Mouse (Mus musculus) Patski (cell line): ENCODE measurements around the gene Fgfr2. TPM values are rescaled to one million over a fixed set of nuclear protein-coding genes. Genes with fewer than 3 reads are reported as not detected.

Source experiments
- ATAC-seq: fragments of 100-300 bp; one replicate; pipeline ENCODE4 v1.8.0; 2021
- CTCF ChIA-PET: fragments of 350-600 bp; sonication (Branson Sonifier 250); formaldehyde crosslinking; loops from one replicate; lab custom pipeline; 2022; ENCODE audit warnings: inconsistent platforms; lab: Charles Lee
- POLR2A ChIA-PET: fragments of 350-600 bp; sonication (Branson Sonifier 250); formaldehyde crosslinking; loops from one replicate; lab custom pipeline; 2022; ENCODE audit warnings: antibody characterized with exemption, inconsistent platforms; lab: Charles Lee
- DNase-seq: peaks from one replicate; pipeline ENCODE4 v3.0.0-alpha.2; 2011; ENCODE audit warnings: low read depth, low spot score
- H3K27me3 ChIP-seq: fragments of 371-371 bp; one replicate; pipeline ENCODE4 v1.5.1; 2021
- CTCF ChIP-seq: fragments of 100-300 bp; IDR thresholded peaks from one replicate; pipeline ENCODE4 v1.5.1; 2021
- in situ Hi-C: fragments of 300-500 bp; cut with MboI; formaldehyde crosslinking; loops from 3 replicates; pipeline ENCODE4 v1.11.1; 2018; ENCODE audit warnings: low pct_unique_long_range_greater_than_20kb, mixed read lengths
- polyA plus RNA-seq: library from polyadenylated mRNA; unstranded; gene quantifications from one replicate; pipeline ENCODE4 v1.2.3, GENCODE M21; 2021

The Fgfr2 gene
- polyA plus RNA-seq, 1 experiment from 2014 or later: 48.8 TPM

GRCm38 (mm10) chr7:130964686-130965085 lies 2158.5 kb downstream of the Fgfr2 start:
- H3K27me3 ChIP-seq: no peaks in the 10 kb centered on the region
- in situ Hi-C loops: no loop called here
- POLR2A ChIA-PET: interaction anchor here (1.0 kb wide), 1 partner anchor 147 kb away, joined by 4 read pairs; no protein-coding TSS in a partner anchor
- DNase-seq (peak; percentile 97), ATAC-seq (peak; percentile 71)
- no peak for TF ChIP-seq CTCF
- CTCF ChIA-PET: interaction anchor here (0.8 to 3.3 kb wide), 7 partner anchors 9 to 137 kb away, joined by 3 to 18 read pairs (median 3); no protein-coding TSS in a partner anchor

- no peak for TF ChIP-seq CTCF
- POLR2A ChIA-PET: interaction anchor here (1.0 kb wide), 1 partner anchor 24 kb away, joined by 3 read pairs; no protein-coding TSS in a partner anchor
- H3K27me3 ChIP-seq: no peaks in the 10 kb centered on the region
- ATAC-seq (no peak), DNase-seq (no peak)
- in situ Hi-C loops: no loop called here
- CTCF ChIA-PET: interaction anchor here (0.7 to 1.0 kb wide), 3 partner anchors 17 to 23 kb away, joined by 3 read pairs; no protein-coding TSS in a partner anchor
These were observed 2161.7 kb downstream of the Fgfr2 start for GRCm38 (mm10) chr7:130961429-130961828.

DNA sequence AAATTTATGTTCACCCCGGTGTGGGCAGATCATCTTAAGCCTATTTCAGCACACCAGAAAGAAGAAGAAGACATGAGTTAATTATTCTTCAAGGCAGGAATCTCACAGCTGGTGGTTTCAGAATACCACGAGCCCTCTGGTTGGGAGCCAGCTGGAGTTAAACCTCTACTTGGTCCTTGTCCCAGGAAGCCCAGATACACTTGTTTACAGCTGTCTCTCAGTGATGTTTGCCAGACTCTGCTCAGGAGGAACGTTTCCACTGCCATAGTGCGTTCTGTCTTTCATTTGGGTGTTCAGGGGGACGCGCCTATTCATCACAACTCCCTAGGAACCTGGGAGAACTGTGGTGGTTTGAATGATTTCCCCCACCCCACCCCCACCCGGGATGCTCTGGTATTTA lies 2163.3 kb downstream of the Fgfr2 start:
- in situ Hi-C loops: no loop called here
- no peak for DNase-seq
- no peak for TF ChIP-seq CTCF
- peak; percentile 41 for ATAC-seq
- ChIA-PET POLR2A (interaction anchor here (0.7 kb wide), 2 partner anchors 21 to 22 kb away, joined by 3 to 4 read pairs; no protein-coding TSS in a partner anchor), CTCF (interaction anchor here (1.2 to 1.3 kb wide), 2 partner anchors 17 to 385 kb away, joined by 3 to 4 read pairs; no protein-coding TSS in a partner anchor)
- H3K27me3 ChIP-seq: no peaks in the 10 kb centered on the region

- ATAC-seq (no peak), DNase-seq (no peak)
- no peaks in the 10 kb centered on the region for H3K27me3 ChIP-seq
- in situ Hi-C loops: no loop called here
- CTCF ChIA-PET: no interaction called here
- POLR2A ChIA-PET: no interaction called here
- TF ChIP-seq CTCF: no peak
These were observed 2164.6 kb downstream of the Fgfr2 start for GRCm38 (mm10) chr7:130958551-130958950.

DNA sequence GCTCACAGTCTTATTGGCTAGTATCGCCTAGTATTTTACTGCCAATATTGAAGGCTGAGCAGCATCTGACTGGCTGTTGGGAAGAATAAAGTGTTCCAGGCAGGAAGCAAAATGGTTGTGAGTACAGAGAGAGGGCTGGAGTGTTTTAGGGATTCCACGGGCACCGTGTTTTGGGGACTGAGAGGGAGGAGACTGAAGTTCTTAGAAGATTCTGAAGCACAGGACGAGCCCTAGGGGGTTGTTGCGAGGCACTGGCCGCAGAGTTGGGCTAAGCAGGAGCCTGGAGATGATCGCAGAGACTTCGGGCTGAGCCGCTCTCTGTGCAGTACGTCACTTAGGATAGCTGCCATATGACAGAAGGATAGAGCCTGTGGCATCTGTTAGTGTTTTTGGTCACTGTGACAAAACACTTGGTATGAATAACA lies 2169.0 kb downstream of the Fgfr2 start:
- TF ChIP-seq CTCF: no peak
- ATAC-seq: no peak
- CTCF ChIA-PET: interaction anchor here (2.1 kb wide), 1 partner anchor 10 kb away, joined by 4 read pairs; no protein-coding TSS in a partner anchor
- no peaks in the 10 kb centered on the region for H3K27me3 ChIP-seq
- in situ Hi-C loops: no loop called here
- POLR2A ChIA-PET: no interaction called here
- no peak for DNase-seq

DNA sequence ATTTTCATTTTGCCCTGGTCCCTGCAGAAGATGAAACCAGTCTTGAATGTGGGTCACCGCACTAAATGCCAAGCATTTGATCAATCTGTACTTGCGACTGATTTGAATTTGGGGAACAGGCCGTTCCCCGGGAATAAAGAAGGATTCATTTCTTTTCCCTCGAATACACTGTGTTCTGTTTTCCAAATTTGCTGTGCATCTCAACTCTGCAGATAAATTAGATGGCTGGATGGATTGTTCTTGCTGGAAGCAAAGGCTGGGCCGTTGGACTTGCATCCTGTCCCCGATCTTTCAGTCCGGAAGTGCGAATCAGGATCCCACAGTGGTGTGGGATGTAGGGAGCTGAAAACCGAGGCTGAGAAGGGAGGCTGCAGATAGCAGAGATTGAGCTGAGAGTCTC lies 2169.8 kb downstream of the Fgfr2 start:
- ChIA-PET POLR2A (no interaction called here), CTCF (interaction anchor here (1.0 to 2.1 kb wide), 2 partner anchors 11 to 192 kb away, joined by 3 to 4 read pairs; no protein-coding TSS in a partner anchor)
- H3K27me3 ChIP-seq: no peaks in the 10 kb centered on the region
- DNase-seq (no peak), ATAC-seq (no peak)
- in situ Hi-C loops: no loop called here
- no peak for TF ChIP-seq CTCF

GRCm38 (mm10) chr7:130951004-130951403 lies 2172.1 kb downstream of the Fgfr2 start:
- no peak for DNase-seq
- no peak for ATAC-seq
- ChIA-PET CTCF (no interaction called here), POLR2A (no interaction called here)
- in situ Hi-C loops: no loop called here
- H3K27me3 ChIP-seq: no peaks in the 10 kb centered on the region
- TF ChIP-seq CTCF: no peak

DNA sequence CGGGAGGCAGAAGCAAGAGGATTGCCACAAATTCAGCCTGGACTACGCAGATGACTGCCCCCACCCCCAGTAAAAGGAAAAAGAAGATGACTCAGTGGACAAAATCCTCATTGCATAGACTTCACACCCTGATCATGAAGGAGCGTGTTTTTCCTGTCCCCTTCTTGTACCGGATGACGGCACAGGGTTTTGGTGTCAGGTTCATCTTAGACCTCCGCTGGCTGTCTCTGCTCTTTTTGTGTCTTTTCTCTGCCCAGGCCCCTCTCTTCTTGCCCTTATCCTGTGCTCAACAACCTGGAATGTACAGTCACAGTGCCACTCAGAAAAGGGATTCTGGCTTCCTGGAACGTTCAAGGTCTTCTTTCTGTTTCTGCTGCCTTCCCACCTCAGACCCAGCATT lies 2172.7 kb downstream of the Fgfr2 start:
- POLR2A ChIA-PET: no interaction called here
- CTCF ChIA-PET: no interaction called here
- no peaks in the 10 kb centered on the region for H3K27me3 ChIP-seq
- DNase-seq (no peak), ATAC-seq (no peak)
- TF ChIP-seq CTCF: no peak
- in situ Hi-C loops: no loop called here

GRCm38 (mm10) chr7:130949331-130949751 lies 2173.8 kb downstream of the Fgfr2 start:
- in situ Hi-C loops: no loop called here
- POLR2A ChIA-PET: no interaction called here
- DNase-seq: no peak
- no peaks in the 10 kb centered on the region for H3K27me3 ChIP-seq
- ATAC-seq: no peak
- no peak for TF ChIP-seq CTCF
- CTCF ChIA-PET: no interaction called here

- TF ChIP-seq CTCF: no peak
- POLR2A ChIA-PET: no interaction called here
- DNase-seq (no peak), ATAC-seq (no peak)
- CTCF ChIA-PET: no interaction called here
- in situ Hi-C loops: no loop called here
- no peaks in the 10 kb centered on the region for H3K27me3 ChIP-seq
These were observed 2174.5 kb downstream of the Fgfr2 start for GRCm38 (mm10) chr7:130948563-130949208.

DNA sequence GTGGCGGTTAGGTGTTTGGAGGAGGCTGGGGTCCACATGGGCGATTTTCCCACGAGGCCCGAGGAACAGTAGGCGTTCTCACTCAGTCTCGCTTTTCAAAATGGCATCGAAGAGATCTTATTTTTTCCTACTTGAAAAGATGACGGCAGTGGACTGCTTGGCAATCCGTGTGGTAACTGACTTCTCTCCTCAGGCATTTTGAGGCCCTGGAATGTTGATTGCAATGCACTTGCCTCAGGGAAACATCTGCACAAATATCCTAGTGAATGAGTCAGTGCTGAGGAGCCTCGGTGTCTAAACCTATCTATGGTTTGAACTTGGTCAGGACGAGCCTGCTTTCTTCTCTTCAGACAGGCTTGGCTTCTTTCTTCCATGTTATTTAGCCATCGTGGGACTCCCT lies 2176.8 kb downstream of the Fgfr2 start:
- ChIA-PET CTCF (interaction anchor here (1.8 kb wide), 1 partner anchor 8 kb away, joined by 5 read pairs; no protein-coding TSS in a partner anchor), POLR2A (interaction anchor here (0.9 to 1.2 kb wide), 2 partner anchors 9 to 19 kb away, joined by 3 read pairs; no protein-coding TSS in a partner anchor)
- DNase-seq: peak; percentile 70
- peak; percentile 73 for ATAC-seq
- in situ Hi-C loops: no loop called here
- H3K27me3 ChIP-seq: no peaks in the 10 kb centered on the region
- no peak for TF ChIP-seq CTCF
